Mouse (Mus musculus) lung, postnatal 0 days (tissue): ENCODE results near the gene Omp. TPM values are rescaled to one million over a fixed set of nuclear protein-coding genes. Genes with fewer than 3 reads are reported as not detected.

Source experiments
- ATAC-seq: fragments of 200-750 bp; cut with Nextera tagmentation; 2 replicates; pipeline ENCODE4 v1.8.0; 2017; ENCODE audit warnings: moderate library complexity
- DNase-seq: peaks from one replicate; pipeline ENCODE4 v3.0.0-alpha.2; 2016; ENCODE audit warnings: low spot score
- H3K27ac ChIP-seq: fragments of 300-500 bp; sonication (generic); 2 replicates; pipeline ENCODE4 v1.5.1; 2014; ENCODE audit warnings: antibody characterized with exemption, mild to moderate bottlenecking, low read length, mixed read lengths
- H3K27me3 ChIP-seq: fragments of 300-500 bp; sonication (generic); replicated peaks from 2 replicates; pipeline ENCODE4 v1.6.1; 2014; ENCODE audit warnings: low read length, mixed read lengths; ENCODE audit not compliant: insufficient read depth
- H3K36me3 ChIP-seq: fragments of 300-500 bp; sonication (generic); 2 replicates; pipeline ENCODE4 v1.6.1; 2014; ENCODE audit warnings: low read length, mixed read lengths; ENCODE audit not compliant: insufficient read depth
- H3K4me1 ChIP-seq: fragments of 300-500 bp; sonication (generic); 2 replicates; pipeline ENCODE4 v1.6.1; 2014; ENCODE audit warnings: antibody characterized with exemption, low read depth, low read length, mixed read lengths; ENCODE audit not compliant: insufficient read depth
- H3K4me2 ChIP-seq: fragments of 300-500 bp; sonication (generic); replicated peaks from 2 replicates; pipeline ENCODE4 v1.6.1; 2014; ENCODE audit warnings: low read depth, mild to moderate bottlenecking, low read length, moderate library complexity, mixed read lengths
- H3K4me3 ChIP-seq: fragments of 300-500 bp; sonication (generic); 2 replicates; pipeline ENCODE4 v1.5.1; 2014; ENCODE audit warnings: low read depth, low read length
- H3K9ac ChIP-seq: fragments of 300-500 bp; sonication (generic); replicated peaks from 2 replicates; pipeline ENCODE4 v1.6.1; 2014; ENCODE audit warnings: low read depth, mild to moderate bottlenecking
- H3K9me3 ChIP-seq: fragments of 300-500 bp; sonication (generic); 2 replicates; pipeline ENCODE4 v1.6.1; 2016; ENCODE audit warnings: low read length, mixed read lengths
- CTCF ChIP-seq: IDR thresholded peaks from 2 replicates; pipeline ENCODE4 v1.5.1; 2016; ENCODE audit warnings: antibody characterized with exemption, mild to moderate bottlenecking
- EP300 ChIP-seq: IDR thresholded peaks from 2 replicates; pipeline ENCODE4 v1.6.1; 2016; ENCODE audit warnings: antibody characterized with exemption, mild to moderate bottlenecking, control low read depth
- WGBS: fragments of 180-500 bp; shearing (Covaris S2); extraction: QIAGEN DNeasy Blood & Tissue Kit; methylation state at CpG from one replicate; pipeline ENCODE4 v1.1.7; 2014; 5-methylcytosine and 5-hydroxymethylcytosine counted together
- polyA plus RNA-seq: library from polyadenylated mRNA; unstranded; fragments of >200 nt; fragmentation: Nextera tagmentation; extraction: Ambion mirVana; gene quantifications from 2 replicates; pipeline ENCODE4 v1.2.1, GENCODE M21; 2015

Gene Omp
- polyA plus RNA-seq, 1 experiment from 2014 or later: 0.14 TPM

DNA sequence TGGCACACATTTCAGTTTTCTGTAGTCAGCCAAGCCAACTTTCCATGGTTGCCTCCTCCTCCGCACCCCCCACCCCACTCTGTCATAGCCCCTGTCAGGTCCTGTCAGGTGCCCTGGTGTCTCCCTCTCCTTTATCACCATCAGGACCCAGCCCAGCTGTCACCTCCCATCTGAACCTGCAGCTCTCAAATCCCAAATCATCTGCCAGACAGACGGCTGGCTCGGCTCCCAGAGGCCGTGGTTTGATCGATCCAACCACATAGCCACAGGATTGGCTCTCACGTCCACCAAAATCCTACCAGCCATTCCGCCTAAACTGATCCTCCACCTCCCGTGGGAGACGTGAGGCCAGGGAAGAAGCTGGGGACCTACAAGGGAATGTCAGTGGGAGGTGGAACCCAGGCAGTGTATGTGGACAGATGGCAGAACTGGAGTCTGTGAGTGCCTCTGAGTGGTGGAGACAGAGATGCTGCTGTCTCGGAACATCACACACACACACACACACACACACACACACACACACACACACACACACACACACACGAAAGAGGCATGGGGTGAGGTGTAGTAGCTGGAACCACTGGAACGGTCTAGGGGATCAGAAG lies 642 bp upstream of the Omp start:
- no peaks in the 10 kb centered on the region for H3K4me1 ChIP-seq
- H3K4me2 ChIP-seq: no peak overlapping the region
- DNase-seq (no peak), ATAC-seq (no peak)
- H3K27ac ChIP-seq: no peak overlapping the region
- no peaks in the 10 kb centered on the region for H3K36me3 ChIP-seq
- TF ChIP-seq CTCF (no peak), EP300 (no peak)
- WGBS: 71% methylated on average over 11 of the region's 12 CpGs
- no peaks in the 10 kb centered on the region for H3K9me3 ChIP-seq
- no peak overlapping the region for H3K9ac ChIP-seq
- H3K27me3 ChIP-seq: no peaks in the 10 kb centered on the region
- no peak overlapping the region for H3K4me3 ChIP-seq

DNA sequence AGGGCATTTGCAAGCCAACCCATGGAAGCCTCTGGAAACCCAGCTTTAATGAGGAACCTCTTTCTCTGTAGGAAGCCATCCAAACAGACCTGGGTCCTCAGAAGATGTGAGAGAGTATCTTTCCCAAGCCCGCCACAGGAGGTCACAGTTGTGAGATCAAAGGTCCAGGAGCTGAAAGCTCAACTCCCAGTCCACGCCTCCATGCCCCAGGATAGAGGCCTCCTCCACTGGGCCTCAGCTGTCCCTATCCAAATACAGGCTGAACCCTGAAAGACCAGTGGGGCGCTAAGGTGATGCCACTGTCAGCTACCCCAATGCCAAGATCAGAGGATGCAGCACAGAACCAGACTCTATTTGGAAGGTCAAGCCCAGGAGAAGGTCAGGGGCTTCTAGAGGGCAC lies 2.7 kb downstream of the Omp start:
- no peak overlapping the region for H3K4me2 ChIP-seq
- no peak overlapping the region for H3K4me3 ChIP-seq
- ATAC-seq: no peak
- no peaks in the 10 kb centered on the region for H3K27me3 ChIP-seq
- no peak for DNase-seq
- no peaks in the 10 kb centered on the region for H3K9me3 ChIP-seq
- no peaks in the 10 kb centered on the region for H3K4me1 ChIP-seq
- H3K36me3 ChIP-seq: no peaks in the 10 kb centered on the region
- no peak overlapping the region for H3K27ac ChIP-seq
- WGBS: 88% methylated on average over 3 of the region's 3 CpGs
- H3K9ac ChIP-seq: no peak overlapping the region
- TF ChIP-seq CTCF (no peak), EP300 (no peak)

GRCm38 (mm10) chr7:98142247-98142646 lies 3.1 kb downstream of the Omp start:
- H3K4me2 ChIP-seq: no peak overlapping the region
- no peak overlapping the region for H3K27ac ChIP-seq
- H3K27me3 ChIP-seq: no peaks in the 10 kb centered on the region
- 73% methylated on average over 8 of the region's 8 CpGs for WGBS
- TF ChIP-seq EP300 (no peak), CTCF (no peak)
- H3K9ac ChIP-seq: no peak overlapping the region
- H3K36me3 ChIP-seq: no peaks in the 10 kb centered on the region
- no peaks in the 10 kb centered on the region for H3K9me3 ChIP-seq
- H3K4me3 ChIP-seq: no peak overlapping the region
- H3K4me1 ChIP-seq: no peaks in the 10 kb centered on the region
- no peak for ATAC-seq
- DNase-seq: no peak

DNA sequence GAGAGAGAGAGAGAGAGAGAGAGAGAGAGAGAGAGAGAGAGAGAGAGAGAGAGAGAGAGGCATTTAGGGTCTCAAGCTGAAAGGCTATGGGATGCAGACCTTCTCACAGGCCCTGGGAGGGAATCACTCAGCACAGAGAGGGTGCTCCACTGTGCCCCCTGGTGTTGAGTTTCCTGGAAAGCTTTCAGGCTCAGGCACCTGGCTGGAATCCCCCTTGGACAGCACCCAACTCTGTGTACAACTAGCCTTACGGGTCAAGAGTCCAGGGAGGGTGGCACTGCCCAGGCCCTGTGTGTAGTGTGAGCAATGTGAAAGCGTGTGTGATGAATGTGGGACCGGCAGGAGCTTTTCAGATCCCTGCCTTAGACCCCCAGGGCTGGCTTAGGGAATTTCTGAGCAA lies 4.1 kb downstream of the Omp start:
- WGBS: 58% methylated on average over 3 of the region's 3 CpGs
- no peak overlapping the region for H3K4me2 ChIP-seq
- DNase-seq: peak; percentile 22
- H3K4me1 ChIP-seq: no peaks in the 10 kb centered on the region
- no peaks in the 10 kb centered on the region for H3K27me3 ChIP-seq
- no peak overlapping the region for H3K4me3 ChIP-seq
- no peaks in the 10 kb centered on the region for H3K9me3 ChIP-seq
- TF ChIP-seq CTCF (peak; percentile 52), EP300 (no peak)
- H3K9ac ChIP-seq: no peak overlapping the region
- no peaks in the 10 kb centered on the region for H3K36me3 ChIP-seq
- ATAC-seq: peak; percentile 37; the same call in 1 of the 2 replicates
- H3K27ac ChIP-seq: no peak overlapping the region

DNA sequence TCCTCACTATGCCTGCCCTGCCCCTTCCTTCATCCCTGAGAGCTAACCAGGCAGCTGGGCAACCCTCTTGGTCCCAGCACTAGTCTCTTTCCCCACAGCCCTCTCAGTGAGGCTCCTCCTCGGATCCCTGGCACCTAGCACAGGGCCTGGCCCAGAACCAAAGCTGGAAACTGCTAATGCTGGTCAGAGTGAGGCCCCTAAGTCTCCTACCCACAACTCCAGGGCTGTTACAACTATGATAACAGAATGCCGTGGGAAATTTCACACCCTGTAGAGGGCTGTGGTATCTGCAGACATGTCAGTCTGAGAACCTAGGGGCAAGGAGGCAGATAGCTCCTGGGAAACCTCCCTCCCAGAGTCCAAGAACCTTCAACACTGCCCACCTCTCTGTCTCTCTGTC lies 4.7 kb downstream of the Omp start:
- WGBS: 43% methylated on average over 2 of the region's 2 CpGs
- ATAC-seq (no peak), DNase-seq (no peak)
- no peak overlapping the region for H3K4me2 ChIP-seq
- TF ChIP-seq EP300: no peak
- H3K4me3 ChIP-seq: no peak overlapping the region
- H3K9me3 ChIP-seq: no peaks in the 10 kb centered on the region
- H3K27ac ChIP-seq: no peak overlapping the region
- no peaks in the 10 kb centered on the region for H3K36me3 ChIP-seq
- H3K9ac ChIP-seq: no peak overlapping the region
- no peaks in the 10 kb centered on the region for H3K27me3 ChIP-seq
- no peaks in the 10 kb centered on the region for H3K4me1 ChIP-seq

DNA sequence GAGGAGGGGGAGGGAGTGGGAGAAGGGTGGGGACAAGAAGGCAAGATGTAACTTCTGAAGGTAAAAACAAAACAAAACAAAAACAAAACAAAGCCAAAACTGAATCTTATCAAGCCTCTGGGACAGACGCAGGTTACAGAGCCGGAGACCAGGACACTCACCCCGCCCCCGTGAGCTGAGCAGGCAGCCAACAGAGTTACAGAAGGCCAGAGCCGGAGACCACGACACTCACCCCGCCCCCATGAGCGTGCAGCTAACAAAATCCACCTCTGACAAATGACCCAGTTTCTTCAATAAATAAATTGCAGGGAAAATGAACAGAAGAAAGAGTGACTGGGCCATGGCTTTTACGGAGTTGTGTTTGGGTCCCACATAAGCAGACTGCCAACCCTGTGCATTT lies 6.1 kb downstream of the Omp start:
- Histone ChIP-seq H3K4me1 (no peaks in the 10 kb centered on the region), H3K4me3 (no peak overlapping the region), H3K27ac (no peak overlapping the region), H3K9me3 (no peaks in the 10 kb centered on the region), H3K27me3 (no peaks in the 10 kb centered on the region), H3K9ac (no peak overlapping the region), H3K4me2 (no peak overlapping the region), H3K36me3 (no peaks in the 10 kb centered on the region)
- 26% methylated on average over 9 of the region's 9 CpGs for WGBS
- TF ChIP-seq EP300: no peak
- ATAC-seq: no peak
- DNase-seq: no peak

DNA sequence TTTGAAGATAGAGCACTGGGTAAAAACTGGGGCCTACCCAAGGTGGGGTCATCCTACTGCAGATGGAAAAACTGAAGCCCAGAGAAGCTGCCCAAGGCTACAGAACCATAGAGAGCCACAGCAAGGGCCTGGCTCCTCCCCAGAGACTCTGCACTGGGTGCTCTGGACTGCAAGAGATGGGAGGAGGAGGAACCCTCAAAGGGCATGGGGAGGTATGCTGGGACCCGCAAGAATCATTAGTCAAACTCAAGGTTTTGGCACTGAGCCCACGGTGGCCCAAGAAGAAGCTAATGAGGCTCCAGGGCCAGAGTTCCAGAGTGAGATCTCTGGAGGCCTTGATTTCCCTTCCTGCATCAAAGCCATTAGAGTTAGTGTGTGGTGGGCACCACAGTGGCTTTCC lies 7.3 kb downstream of the Omp start:
- WGBS: 31% methylated on average over 2 of the region's 2 CpGs
- ATAC-seq: no peak

More for the DNA sequence above, 7.3 kb downstream of the Omp start:
- Histone ChIP-seq H3K9me3 (no peaks in the 10 kb centered on the region), H3K9ac (no peak overlapping the region), H3K27me3 (no peaks in the 10 kb centered on the region), H3K4me2 (no peak overlapping the region), H3K4me3 (no peak overlapping the region), H3K27ac (no peak overlapping the region), H3K4me1 (no peaks in the 10 kb centered on the region), H3K36me3 (no peaks in the 10 kb centered on the region)
- no peak for DNase-seq
- TF ChIP-seq EP300: no peak
- TF ChIP-seq CTCF: no peak
